Mouse (Mus musculus) thymus, postnatal 4 days (tissue): ENCODE measurements around the gene Fam185a.
A peak's percentile ranks its signal among the peaks of the same experiment; 100 is the strongest.

ENCODE experiments used
- DNase-seq: peaks from one replicate; pipeline ENCODE4 v3.0.0; 2021

The Fam185a gene

GRCm38 (mm10) chr5:21424614-21425602 is at the start of gene Fam185a, which contains the start of gene Ccdc146:
Fam185a (plus strand) TSS chr5:21424958.
Ccdc146 (minus strand) TSS chr5:21424677.
- peak; percentile 87 for DNase-seq

DNA sequence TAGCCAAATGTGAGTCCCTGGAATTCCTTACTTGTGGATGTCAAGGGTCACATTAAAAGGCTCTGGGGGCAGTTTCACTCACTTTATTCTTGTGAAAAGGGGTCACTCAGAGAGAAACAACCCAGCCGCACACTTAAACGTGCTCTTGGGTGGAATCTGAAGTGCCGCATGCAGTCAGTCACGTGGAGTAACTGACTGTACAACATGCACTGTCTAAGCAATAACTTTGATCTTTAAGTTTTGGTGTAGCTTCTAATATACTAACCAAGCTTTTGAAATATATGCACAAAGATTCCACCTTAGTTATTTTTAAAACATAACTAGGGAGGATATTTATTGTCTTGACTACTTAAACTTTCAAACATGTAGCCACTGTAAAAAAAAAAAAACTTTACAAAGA is 47.8 kb upstream of the Fam185a start:
- DNase-seq = no peak

- no peak for DNase-seq
Measured at GRCm38 (mm10) chr5:21378397-21378796, 46.4 kb upstream of the Fam185a start.

DNA sequence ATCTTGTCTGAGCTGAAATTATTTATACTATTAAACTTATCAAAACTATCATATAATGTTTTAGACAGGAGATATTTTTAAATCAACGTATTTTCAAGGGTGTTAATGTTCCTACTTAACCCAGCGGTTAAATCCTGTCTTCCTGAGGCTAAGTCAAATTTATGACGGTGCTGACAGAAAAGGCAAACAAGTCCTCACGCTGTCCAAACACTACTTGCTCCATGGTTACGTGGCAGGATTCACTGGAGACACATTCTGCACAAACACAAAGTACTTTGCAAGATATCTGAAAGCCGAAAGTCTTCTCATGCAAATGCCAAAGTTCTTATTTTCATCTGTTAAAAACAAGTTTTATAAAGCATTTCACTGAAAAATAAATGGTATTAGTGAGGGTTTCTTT is 42.8 kb upstream of the Fam185a start:
- no peak for DNase-seq

DNA sequence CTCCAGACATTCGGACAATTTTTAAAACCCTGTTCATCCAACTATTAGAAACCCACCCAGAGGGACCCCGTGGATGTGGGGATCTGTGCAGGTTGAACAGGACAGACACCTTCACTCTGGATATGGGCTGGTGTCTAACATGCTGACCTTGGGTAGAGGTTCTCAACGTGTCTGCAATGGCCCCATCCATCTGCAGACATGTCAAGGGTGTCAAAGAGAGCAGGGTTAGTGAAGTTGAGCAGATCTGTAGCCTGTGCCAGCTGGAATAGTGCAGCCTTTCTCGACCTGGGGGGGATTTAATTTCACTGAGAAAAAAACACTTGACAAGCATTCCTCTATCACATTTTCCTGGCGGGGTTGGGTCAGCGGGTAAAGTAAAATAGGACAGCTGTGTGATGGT is 42.1 kb upstream of the Fam185a start:
- DNase-seq = no peak

GRCm38 (mm10) chr5:21383392-21384251 is 41.1 kb upstream of the Fam185a start:
- no peak for DNase-seq

GRCm38 (mm10) chr5:21384252-21384960 is 40.4 kb upstream of the Fam185a start:
- DNase-seq = no peak

- DNase-seq = no peak
Measured at GRCm38 (mm10) chr5:21384976-21385375, 39.8 kb upstream of the Fam185a start.

GRCm38 (mm10) chr5:21386432-21386831 is 38.3 kb upstream of the Fam185a start:
- DNase-seq = no peak

- DNase-seq = no peak
Measured at GRCm38 (mm10) chr5:21387340-21387739, 37.4 kb upstream of the Fam185a start.

GRCm38 (mm10) chr5:21388855-21389254 is 35.9 kb upstream of the Fam185a start:
- DNase-seq = no peak

DNA sequence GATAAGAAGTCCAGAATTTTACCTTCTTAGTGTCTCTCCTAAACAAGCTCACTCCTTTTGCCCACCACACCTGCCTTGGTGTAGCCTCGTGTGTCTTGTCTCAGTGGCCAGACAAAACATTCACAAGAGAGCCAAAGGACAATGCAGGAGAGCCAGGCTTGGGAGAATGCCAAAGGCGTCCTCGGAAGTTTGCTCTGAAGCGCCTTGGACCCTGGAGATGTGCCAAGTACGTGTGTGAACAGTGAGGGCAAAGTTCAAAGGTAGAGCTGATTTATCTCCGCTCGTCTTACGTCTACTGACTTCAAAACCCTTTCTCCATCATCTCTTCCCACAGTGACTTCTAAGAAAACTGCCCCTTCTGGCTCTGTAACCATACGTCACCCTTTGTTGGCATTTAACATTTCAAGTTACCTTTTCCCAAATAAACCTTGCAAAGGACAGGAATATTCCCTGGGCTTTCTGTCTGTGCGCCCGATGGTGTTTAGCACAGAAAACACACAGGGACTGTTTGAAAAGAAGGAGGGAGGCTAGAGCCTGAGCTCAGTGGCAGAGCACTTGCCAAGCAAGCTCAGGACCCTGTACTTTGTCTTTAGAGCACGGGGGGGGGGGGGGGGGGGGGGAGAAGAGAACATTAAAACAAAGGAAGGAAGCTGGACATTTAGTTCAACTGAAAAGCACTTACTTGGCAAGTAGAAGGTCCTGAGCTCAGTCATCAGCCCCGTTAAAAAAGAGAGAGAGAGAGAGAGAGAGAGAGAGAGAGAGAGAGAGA is 33.0 kb upstream of the Fam185a start:
- no peak for DNase-seq

DNA sequence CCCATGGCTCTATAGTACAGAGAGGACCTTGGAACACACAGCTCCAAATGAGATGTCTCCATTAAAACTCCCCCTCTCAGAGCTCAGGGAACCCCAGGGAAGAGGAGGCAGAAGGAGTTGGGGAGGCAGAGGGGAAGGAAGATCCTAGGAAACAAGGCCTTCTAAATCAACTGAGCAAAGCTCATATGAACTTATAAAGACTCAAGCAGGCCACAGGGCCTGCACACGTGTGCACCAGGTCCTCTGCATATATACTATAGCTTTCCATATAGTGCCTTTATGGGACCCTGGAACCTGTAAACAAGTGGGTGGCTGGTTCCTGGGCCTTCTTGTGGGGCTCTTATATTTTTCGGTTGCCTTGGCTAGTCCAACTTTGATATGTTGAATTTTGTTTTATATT is 30.2 kb upstream of the Fam185a start:
- DNase-seq = no peak

DNA sequence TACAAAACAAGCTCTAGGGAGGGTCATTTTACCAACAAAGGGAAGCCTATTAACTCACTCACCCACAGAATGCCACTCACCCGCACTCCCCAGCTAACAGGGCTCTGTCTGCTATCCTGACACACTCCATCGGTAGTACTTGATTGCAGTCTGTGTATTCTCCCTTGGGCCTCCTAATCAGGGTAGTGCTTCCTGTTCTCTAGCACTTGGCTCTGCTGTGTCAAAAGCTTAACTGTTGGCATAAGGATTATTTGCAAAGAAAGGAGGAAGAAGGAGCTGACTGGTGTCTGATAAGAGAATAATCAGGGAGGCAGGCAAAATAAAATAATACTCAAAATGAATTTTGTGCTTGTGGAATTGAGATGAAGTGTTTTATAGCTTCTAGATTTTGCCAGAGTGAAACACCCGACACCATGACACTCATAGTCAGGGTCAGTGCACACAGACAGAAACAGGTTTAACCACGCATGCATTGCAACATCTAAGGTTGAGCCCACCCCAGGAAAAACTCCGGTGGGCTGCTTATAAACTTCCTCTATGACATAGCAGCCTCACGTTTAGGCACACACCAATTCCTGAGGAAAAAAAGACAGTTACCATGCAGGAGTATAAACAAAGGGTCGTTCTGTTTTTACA is 29.4 kb upstream of the Fam185a start:
- DNase-seq = no peak

DNA sequence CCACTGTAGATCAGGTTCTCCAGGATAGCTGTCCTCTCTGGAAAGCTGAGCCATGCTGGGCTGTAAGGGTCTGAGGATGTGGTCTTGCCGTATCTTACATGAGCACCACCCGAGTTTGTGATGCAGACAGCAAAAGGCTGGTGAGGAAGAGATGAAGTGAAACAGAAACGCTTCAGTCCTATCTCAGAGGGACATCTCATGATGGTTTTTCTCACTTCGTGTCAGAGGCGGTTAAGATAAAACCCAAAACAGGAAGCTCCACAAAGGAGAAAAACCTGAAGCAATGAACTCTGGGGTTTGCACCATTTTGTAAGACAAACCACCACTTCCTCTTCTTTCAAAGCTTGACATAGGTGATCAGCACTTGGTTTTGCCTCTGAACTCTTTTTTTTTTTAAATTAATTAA is 13.5 kb upstream of the Fam185a start:
- peak; percentile 50 for DNase-seq

DNA sequence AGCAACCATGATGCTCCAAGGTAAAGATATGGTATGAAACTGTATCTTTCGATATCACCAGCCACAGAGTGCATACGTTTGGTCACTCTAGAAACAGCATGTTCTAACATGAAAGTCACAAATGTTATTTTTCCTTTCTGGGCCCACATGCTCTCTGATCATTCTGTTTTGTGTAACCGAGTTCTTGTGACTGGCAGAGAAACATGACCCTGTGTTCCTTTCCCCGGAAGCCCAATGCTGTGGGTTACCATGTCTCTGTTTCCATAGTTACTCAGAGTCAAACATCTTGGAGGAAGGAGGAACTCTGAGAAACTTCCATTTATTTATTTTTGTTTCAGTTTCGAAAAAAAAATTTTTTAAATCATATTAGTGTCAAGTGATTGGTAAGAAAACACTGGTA is 12.7 kb upstream of the Fam185a start:
- DNase-seq = no peak

DNA sequence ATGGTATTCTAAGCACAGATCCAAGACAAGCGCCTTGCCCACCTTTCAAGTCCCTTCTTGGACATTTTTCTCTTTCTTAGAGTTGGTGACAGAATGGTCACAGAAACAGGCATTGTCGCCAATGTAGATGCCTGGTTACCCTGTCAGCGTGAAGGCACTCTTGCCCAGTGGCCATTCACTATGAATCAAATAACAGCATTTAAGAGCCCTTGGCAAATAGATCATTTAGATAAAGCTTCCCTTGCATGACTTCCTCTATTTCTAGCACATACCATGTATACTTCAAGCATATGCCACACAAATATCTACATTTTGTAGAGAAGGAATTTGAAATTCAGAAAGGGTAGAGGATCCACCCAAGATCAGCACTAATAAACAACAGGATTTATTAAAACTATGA is 11.4 kb upstream of the Fam185a start:
- DNase-seq = no peak

- DNase-seq = peak; percentile 24
Measured at GRCm38 (mm10) chr5:21414116-21414820, 10.5 kb upstream of the Fam185a start.

- DNase-seq = no peak
Measured at GRCm38 (mm10) chr5:21418613-21419012, 6.1 kb upstream of the Fam185a start.

DNA sequence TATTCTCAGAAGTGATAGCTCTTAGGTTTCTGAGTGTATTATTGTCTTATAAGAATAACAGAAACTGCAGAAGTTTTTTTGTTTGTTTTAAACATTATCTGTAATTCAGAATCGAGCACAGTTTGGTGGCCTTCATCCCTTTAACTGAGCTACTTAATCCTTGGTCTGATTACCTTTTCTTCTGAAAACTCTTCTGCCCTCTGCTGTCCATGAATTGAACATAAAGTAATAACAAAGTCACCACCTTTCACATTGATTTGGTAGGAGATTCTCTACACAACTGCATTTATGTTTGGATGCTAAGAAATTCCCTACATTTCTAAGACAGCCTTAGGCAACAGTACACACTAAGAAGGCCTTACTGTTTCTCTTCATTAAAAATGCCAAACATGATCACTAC is 4.1 kb upstream of the Fam185a start:
- no peak for DNase-seq

GRCm38 (mm10) chr5:21426666-21427065 is 1.9 kb downstream of the Fam185a start:
- no peak for DNase-seq
